Mouse (Mus musculus) testis, adult 2 months (tissue): ENCODE results near the gene Per1.

Source experiments
- CTCF ChIP-seq: fragments of 200-500 bp; IDR thresholded peaks from 2 replicates; pipeline ENCODE4 v1.5.1; 2012; ENCODE audit warnings: low read depth, mild to moderate bottlenecking, inconsistent platforms, low read length, moderate library complexity; ENCODE audit not compliant: control insufficient read depth, insufficient read depth, insufficient replicate concordance
- POLR2A ChIP-seq: fragments of 200-500 bp; IDR thresholded peaks from 2 replicates; pipeline ENCODE4 v1.6.1; 2012; ENCODE audit warnings: low read depth, mild to moderate bottlenecking, inconsistent platforms, low read length, moderate library complexity; ENCODE audit not compliant: control insufficient read depth

GRCm38 (mm10) chr11:69086390-69086789 is 8.6 kb upstream of the Per1 start:
- TF ChIP-seq POLR2A: no peak
- TF ChIP-seq CTCF: no peak
